Mouse (Mus musculus): ENCODE data around the gene Prtg.

- TF ChIP-seq TAL1 (IDR thresholded peaks at IDR 0.05; ENCODE audit: low read length) (no peak), GATA1 (IDR thresholded peaks at IDR 0.05; ENCODE audit: low read length) (no peak)
Measured at GRCm38 (mm10) chr9:72890499-72891085, 83.9 kb downstream of the Prtg start.
